Mouse (Mus musculus) MEL (cell line): ENCODE data around the gene Ccdc142. TPM values are rescaled to one million over a fixed set of nuclear protein-coding genes. Genes with fewer than 3 reads are reported as not detected.

Source experiments
- DNase-seq: peaks from one replicate; pipeline ENCODE4 v3.0.0; 2011; ENCODE audit warnings: low read depth, low spot score
- H3K27ac ChIP-seq: 2 replicates; pipeline ENCODE4 v1.5.1; 2012; ENCODE audit warnings: low read depth, mild to moderate bottlenecking, control low read depth, low read length, moderate library complexity; ENCODE audit not compliant: control insufficient read depth
- H3K27me3 ChIP-seq, 2 experiments: fragments of 150-350 bp in 1 of 2; sonication (generic) in 1 of 2; 2 replicates each; pipeline ENCODE4 v1.6.1; 2012; ENCODE audit warnings: low read length in 2 of 2, mild to moderate bottlenecking in 2 of 2, improper control_type of control experiment in 1 of 2, moderate library complexity in 1 of 2; ENCODE audit not compliant: insufficient read depth in 2 of 2, control insufficient read depth in 1 of 2
- H3K36me3 ChIP-seq, 2 experiments: 2 replicates each; pipeline ENCODE4 v1.6.1; 2012 to 2014; ENCODE audit warnings: low read length in 2 of 2, improper control_type of control experiment in 1 of 2, inconsistent platforms in 1 of 2, mild to moderate bottlenecking in 1 of 2; ENCODE audit not compliant: insufficient read depth in 2 of 2, control insufficient read depth in 1 of 2
- H3K4me1 ChIP-seq, 2 experiments: fragments of 150-350 bp in 1 of 2; sonication (generic) in 1 of 2; 2 replicates each; pipeline ENCODE4 v1.6.1; 2012; ENCODE audit warnings: low read length in 2 of 2, improper control_type of control experiment in 1 of 2, mild to moderate bottlenecking in 1 of 2; ENCODE audit not compliant: insufficient read depth in 2 of 2, control insufficient read depth in 1 of 2
- H3K4me3 ChIP-seq, 2 experiments: fragments of 150-350 bp in 1 of 2; sonication (generic) in 1 of 2; 2 replicates each; pipeline ENCODE4 v1.5.1; 2012; ENCODE audit warnings: low read depth in 2 of 2, low read length in 2 of 2, mild to moderate bottlenecking in 2 of 2, moderate library complexity in 2 of 2, control low read depth in 1 of 2, improper control_type of control experiment in 1 of 2; ENCODE audit not compliant: control insufficient read depth in 1 of 2, insufficient read depth in 1 of 2
- H3K79me2 ChIP-seq: 2 replicates; pipeline ENCODE4 v1.6.1; 2012; ENCODE audit warnings: mild to moderate bottlenecking, low read length, moderate library complexity; ENCODE audit not compliant: control insufficient read depth, poor library complexity, insufficient read depth
- H3K9ac ChIP-seq: 2 replicates; pipeline ENCODE4 v1.6.1; 2012; ENCODE audit warnings: low read depth, mild to moderate bottlenecking, control low read depth, low read length, moderate library complexity; ENCODE audit not compliant: control insufficient read depth, poor library complexity, severe bottlenecking
- H3K9me3 ChIP-seq: fragments of 150-350 bp; sonication (generic); replicated peaks from 2 replicates; pipeline ENCODE4 v1.6.1; 2012; ENCODE audit warnings: mild to moderate bottlenecking, low read length, improper control_type of control experiment, moderate library complexity; ENCODE audit not compliant: insufficient read depth
- CHD1 ChIP-seq: IDR thresholded peaks from 2 replicates; pipeline ENCODE4 v1.6.1; 2012; ENCODE audit warnings: low read depth, mild to moderate bottlenecking, inconsistent platforms, low read length, improper control_type of control experiment
- ELF1 ChIP-seq: IDR thresholded peaks from 2 replicates; pipeline ENCODE4 v1.6.1; 2014; ENCODE audit warnings: low read depth, mild to moderate bottlenecking, inconsistent platforms, low read length, improper control_type of control experiment, moderate library complexity
- EP300 ChIP-seq, 2 experiments: IDR thresholded peaks; 2 replicates each; pipeline ENCODE4 v1.6.1; 2011; ENCODE audit warnings: improper control_type of control experiment in 2 of 2, low read length in 2 of 2, low read depth in 1 of 2, mild to moderate bottlenecking in 1 of 2
- ETS1 ChIP-seq: IDR thresholded peaks from 2 replicates; pipeline ENCODE4 v1.6.1; 2012; ENCODE audit warnings: low read depth, mild to moderate bottlenecking, inconsistent platforms, low read length, improper control_type of control experiment, moderate library complexity
- MAFK ChIP-seq: IDR thresholded peaks from 2 replicates; pipeline ENCODE4 v1.6.1; 2011; ENCODE audit warnings: low read depth, mild to moderate bottlenecking, low read length, improper control_type of control experiment, borderline replicate concordance
- MAX ChIP-seq: IDR thresholded peaks from 2 replicates; pipeline ENCODE4 v1.6.1; 2011; ENCODE audit warnings: low read length, improper control_type of control experiment
- MAZ ChIP-seq: IDR thresholded peaks from 2 replicates; pipeline ENCODE4 v1.6.1; 2012; ENCODE audit warnings: low read depth, mild to moderate bottlenecking, inconsistent platforms, low read length, improper control_type of control experiment
- MEF2A ChIP-seq: IDR thresholded peaks from 2 replicates; pipeline ENCODE4 v1.6.1; 2014; ENCODE audit warnings: low read depth, mild to moderate bottlenecking, inconsistent platforms, low read length, improper control_type of control experiment; ENCODE audit not compliant: poor library complexity, insufficient replicate concordance, severe bottlenecking; ENCODE audit errors: extremely low read depth
- MYB ChIP-seq: IDR thresholded peaks from 2 replicates; pipeline ENCODE4 v1.6.1; 2011; ENCODE audit warnings: mild to moderate bottlenecking, low read depth, low read length, improper control_type of control experiment
- NELFE ChIP-seq: IDR thresholded peaks from 2 replicates; pipeline ENCODE4 v1.6.1; 2011; ENCODE audit warnings: low read depth, low read length, improper control_type of control experiment
- NRF1 ChIP-seq: IDR thresholded peaks from 2 replicates; pipeline ENCODE4 v1.6.1; 2014; ENCODE audit warnings: low read depth, mild to moderate bottlenecking, inconsistent platforms, low read length, improper control_type of control experiment, moderate library complexity; ENCODE audit not compliant: poor library complexity, insufficient read depth, severe bottlenecking
- POLR2A ChIP-seq, 2 experiments: IDR thresholded peaks; 2 replicates each; pipeline ENCODE4 v1.6.1; 2011 to 2012; ENCODE audit warnings: low read length in 2 of 2, mild to moderate bottlenecking in 2 of 2, control low read depth in 1 of 2, improper control_type of control experiment in 1 of 2, low read depth in 1 of 2, moderate library complexity in 1 of 2; ENCODE audit not compliant: control insufficient read depth in 1 of 2, insufficient read depth in 1 of 2, poor library complexity in 1 of 2
- RAD21 ChIP-seq: IDR thresholded peaks from 2 replicates; pipeline ENCODE4 v1.6.1; 2011; ENCODE audit warnings: mild to moderate bottlenecking, low read depth, low read length, improper control_type of control experiment
- SIN3A ChIP-seq: IDR thresholded peaks from 2 replicates; pipeline ENCODE4 v1.6.1; 2012; ENCODE audit warnings: low read length, improper control_type of control experiment, inconsistent platforms
- TAL1 ChIP-seq: IDR thresholded peaks from 2 replicates; pipeline ENCODE4 v1.6.1; 2012; ENCODE audit warnings: mild to moderate bottlenecking, inconsistent platforms, low read length, moderate library complexity, mixed read lengths
- TBP ChIP-seq: IDR thresholded peaks from 2 replicates; pipeline ENCODE4 v1.8.0; 2011; ENCODE audit warnings: low read depth, low read length, improper control_type of control experiment
- UBTF ChIP-seq: IDR thresholded peaks from 2 replicates; pipeline ENCODE4 v1.6.1; 2012; ENCODE audit warnings: low read depth, mild to moderate bottlenecking, inconsistent platforms, low read length, improper control_type of control experiment, moderate library complexity, borderline replicate concordance; ENCODE audit not compliant: insufficient read depth
- USF2 ChIP-seq, 2 experiments: IDR thresholded peaks; 2 replicates each; pipeline ENCODE4 v1.6.1; 2011 to 2012; ENCODE audit warnings: improper control_type of control experiment in 2 of 2, low read length in 2 of 2, borderline replicate concordance in 1 of 2, inconsistent platforms in 1 of 2, low read depth in 1 of 2, mild to moderate bottlenecking in 1 of 2; ENCODE audit not compliant: insufficient read depth in 1 of 2
- ZC3H11A ChIP-seq: IDR thresholded peaks from 2 replicates; pipeline ENCODE4 v1.6.1; 2012; ENCODE audit warnings: low read depth, mild to moderate bottlenecking, inconsistent platforms, low read length, improper control_type of control experiment
- ZKSCAN1 ChIP-seq: IDR thresholded peaks from 2 replicates; pipeline ENCODE4 v1.6.1; 2012; ENCODE audit warnings: low read depth, mild to moderate bottlenecking, inconsistent platforms, low read length, improper control_type of control experiment, moderate library complexity
- polyA plus RNA-seq, 2 experiments: library from polyadenylated mRNA; stranded (reverse) in 1 of 2; unstranded in 1 of 2; fragments of >175 nt in 1 of 2; fragments of >200 nt in 1 of 2; gene quantifications; 2 replicates each; pipeline versions ENCODE4 v1.2.1 to v1.2.4; 2012; ENCODE audit warnings: low replicate concordance in 2 of 2, low read depth in 1 of 2; ENCODE audit not compliant: insufficient read length in 2 of 2, insufficient read depth in 1 of 2, missing spikeins in 1 of 2
- total RNA-seq: library from RNA; depleted of rRNA; stranded (reverse); fragments of 300-350 nt; gene quantifications from 2 replicates; pipeline ENCODE4 v1.2.3, GENCODE M21; 2012

The Ccdc142 gene
- total and polyA plus RNA-seq, 3 experiments: 2.2 to 5.1 TPM; not detected in 1

GRCm38 (mm10) chr6:83135571-83136161 is 34.3 kb downstream of the Ccdc142 start:
- Histone ChIP-seq H3K4me1 (peaks cover 0 to 18% of the 10 kb centered on the region in 2 experiments; a peak in 3 of 4 replicates), H3K27me3 (no peaks in the 10 kb centered on the region), H3K27ac (no peak overlapping the region), H3K4me3 (no peak overlapping the region), H3K79me2 (peaks cover 6% of the 10 kb centered on the region; the same call in 1 of the 2 replicates), H3K36me3 (no peaks in the 10 kb centered on the region; a peak in 1 of 4 replicates), H3K9ac (no peak overlapping the region), H3K9me3 (no peaks in the 10 kb centered on the region)
- DNase-seq: no peak
- TF ChIP-seq USF2 (IDR thresholded peaks at IDR 0.05; ENCODE audit: borderline replicate concordance in 1 of 2, insufficient read depth in 1 of 2, low read depth in 1 of 2, low read length in 2 of 2) (no peak), MAFK (no peak), EP300 (IDR thresholded peaks at IDR 0.05; ENCODE audit: low read depth in 1 of 2, low read length in 2 of 2) (no peak), SIN3A (no peak), CHD1 (no peak), NELFE (no peak), RAD21 (no peak), MYB (no peak), ZKSCAN1 (no peak), ELF1 (no peak)

- Histone ChIP-seq H3K27ac (no peak overlapping the region), H3K27me3 (no peaks in the 10 kb centered on the region), H3K36me3 (no peaks in the 10 kb centered on the region), H3K79me2 (peaks cover 6% of the 10 kb centered on the region; the same call in 1 of the 2 replicates), H3K9me3 (no peaks in the 10 kb centered on the region), H3K4me1 (peaks cover 0 to 15% of the 10 kb centered on the region in 2 experiments; a peak in 3 of 4 replicates), H3K9ac (peak overlapping the region; percentile 89), H3K4me3 (peak overlapping the region; percentile 72 to 91)
- peak; percentile 38 for DNase-seq
- TF ChIP-seq RAD21 (no peak), POLR2A (IDR thresholded peaks at IDR 0.05; ENCODE audit: control insufficient read depth in 1 of 2, insufficient read depth in 1 of 2, low read depth in 1 of 2, low read length in 2 of 2, poor library complexity in 1 of 2) (0 out of 4 replicates have a peak, but pooled peaks of 1 of the 2 experiments have one; percentile 26)
These were observed 35.0 kb downstream of the Ccdc142 start for GRCm38 (mm10) chr6:83136291-83136880.

GRCm38 (mm10) chr6:83136881-83137575 is 35.6 kb downstream of the Ccdc142 start:
- H3K27ac ChIP-seq: peak overlapping the region; percentile 55
- no peaks in the 10 kb centered on the region for H3K36me3 ChIP-seq
- H3K9ac ChIP-seq: peak overlapping the region; percentile 89
- peaks cover 6% of the 10 kb centered on the region; the same call in 1 of the 2 replicates for H3K79me2 ChIP-seq
- DNase-seq: peak; percentile 65
- H3K27me3 ChIP-seq: no peaks in the 10 kb centered on the region
- no peaks in the 10 kb centered on the region for H3K9me3 ChIP-seq
- peak overlapping the region; percentile 72 to 91 for H3K4me3 ChIP-seq
- peaks cover 0 to 10% of the 10 kb centered on the region in 2 experiments; a peak in 3 of 4 replicates for H3K4me1 ChIP-seq
- no peak for TF ChIP-seq MEF2A
- 0 out of 2 replicates have a peak, but pooled peaks have one; percentile 12 for TF ChIP-seq ETS1
- 0 out of 2 replicates have a peak, but pooled peaks have one; percentile 57 for TF ChIP-seq UBTF
- 0 out of 2 replicates have a peak, but pooled peaks have one; percentile 42 for TF ChIP-seq MAZ
- no peak for TF ChIP-seq TBP
- 0 out of 4 replicates have a peak, but pooled peaks of 1 of the 2 experiments have one; percentile 15 for TF ChIP-seq POLR2A (IDR thresholded peaks at IDR 0.05; ENCODE audit: control insufficient read depth in 1 of 2, insufficient read depth in 1 of 2, low read depth in 1 of 2, low read length in 2 of 2, poor library complexity in 1 of 2)
- 0 out of 2 replicates have a peak, but pooled peaks have one; percentile 9 for TF ChIP-seq MAX
- TF ChIP-seq NRF1: no peak
- TF ChIP-seq ZKSCAN1: no peak
- TF ChIP-seq CHD1: 0 out of 2 replicates have a peak, but pooled peaks have one; percentile 68
- no peak for TF ChIP-seq EP300 (IDR thresholded peaks at IDR 0.05; ENCODE audit: low read depth in 1 of 2, low read length in 2 of 2)
- TF ChIP-seq ZC3H11A: no peak
- no peak for TF ChIP-seq TAL1
